Comparison of ENCODE assay signal across 8 mouse cellular contexts in the genomic region with DNA sequence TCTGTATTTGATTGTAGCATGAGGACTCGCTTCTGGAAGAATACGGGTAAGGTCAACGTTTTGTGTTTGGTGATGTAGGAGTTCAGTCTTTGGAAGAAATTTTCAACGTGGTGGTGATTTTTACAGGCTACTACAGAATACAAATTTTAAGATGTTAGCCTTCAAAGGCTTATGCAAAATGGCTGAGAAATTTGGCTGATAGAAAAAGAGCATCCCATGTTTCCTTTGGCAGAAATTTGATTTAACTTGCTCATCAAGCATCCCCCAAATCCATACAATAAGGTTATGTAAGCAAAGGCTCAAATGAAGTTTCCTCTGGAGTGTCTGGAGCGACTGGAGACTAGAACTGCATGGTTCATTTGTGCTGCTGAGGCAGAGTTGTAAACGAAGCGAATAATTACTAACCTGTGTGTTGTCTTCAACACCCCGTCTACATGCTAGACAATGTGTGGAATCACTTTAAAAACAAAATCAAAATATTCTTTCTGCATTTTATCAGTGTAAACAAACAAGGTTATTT. TPM values are rescaled to one million over a fixed set of nuclear protein-coding genes. Genes with fewer than 3 reads are reported as not detected.
DNase-seq lines count a peak whose midpoint lies in the region; ATAC-seq and TF ChIP-seq lines count a peak whose summit lies in the region.

No protein-coding gene starts in this region.

- peak; percentile 68 for DNase-seq in heart, adult 11 months
- DNase-seq in heart, adult 18-20 months = no peak
- no peak for DNase-seq in forebrain, postnatal 0 days
- DNase-seq in thymus, adult 2 months = no peak
- DNase-seq in yolk sac, embryonic 10.5 days (ENCODE audit: low spot score) = no peak
- DNase-seq in spleen, postnatal 4 days (ENCODE audit: low spot score in 2 of 2) = no peak

- H3K4me3 ChIP-seq in ES-Bruce4 (ENCODE audit: low read depth, low read length) (no peak overlapping the region), macrophage (ENCODE audit: inconsistent target) (peak overlapping the region; percentile 33)
- peak overlapping the region; percentile 85 for H3K4me3 ChIP-seq in forebrain, postnatal 0 days (ENCODE audit: low read depth, low read length)
- no peak overlapping the region for H3K4me3 ChIP-seq in thymus, adult 2 months (ENCODE audit: control insufficient read depth, insufficient read depth, low read length)

- H3K36me3 ChIP-seq in ES-Bruce4 (ENCODE audit: control insufficient read depth, insufficient read depth, low read length, poor library complexity, severe bottlenecking) = no peaks in the 10 kb centered on the region
- H3K36me3 ChIP-seq in forebrain, postnatal 0 days (ENCODE audit: insufficient read depth) = no peaks in the 10 kb centered on the region
- no peaks in the 10 kb centered on the region for H3K36me3 ChIP-seq in macrophage (ENCODE audit: inconsistent target)
- H3K36me3 ChIP-seq in thymus, adult 2 months (ENCODE audit: control insufficient read depth, insufficient read depth, low read length) = no peaks in the 10 kb centered on the region

- TF ChIP-seq EP300 in ES-Bruce4 (IDR thresholded peaks at IDR 0.05; ENCODE audit: insufficient read depth, low read depth, low read length) = no peak

- H3K79me2 ChIP-seq in macrophage (ENCODE audit: inconsistent target) = peaks cover 26% of the 10 kb centered on the region

- no peak for TF ChIP-seq CTCF in ES-Bruce4 (IDR thresholded peaks at IDR 0.05; ENCODE audit: low read depth, low read length)
- no peak for TF ChIP-seq CTCF in forebrain, postnatal 0 days (IDR thresholded peaks at IDR 0.05; ENCODE audit: low read depth)
- no peak for TF ChIP-seq CTCF in thymus, adult 2 months (IDR thresholded peaks at IDR 0.05; ENCODE audit: borderline replicate concordance, control insufficient read depth, extremely low read depth, insufficient read depth, low read length, poor library complexity)

- no peaks in the 10 kb centered on the region for H3K4me1 ChIP-seq in ES-Bruce4 (ENCODE audit: control insufficient read depth, insufficient read depth, low read length)
- H3K4me1 ChIP-seq in forebrain, postnatal 0 days (ENCODE audit: insufficient read depth) = 0 out of 2 replicates have a peak, but pooled peaks cover 8% of the 10 kb centered on the region
- peaks cover 2% of the 10 kb centered on the region; the same call in 1 of the 2 replicates for H3K4me1 ChIP-seq in thymus, adult 2 months (replicated peaks; ENCODE audit: control insufficient read depth, insufficient read depth, low read length)

- peak overlapping the region; percentile 93 for H3K4me2 ChIP-seq in forebrain, postnatal 0 days (ENCODE audit: low read depth)

- H3K9me3 ChIP-seq in ES-Bruce4 (replicated peaks; ENCODE audit: control insufficient read depth, insufficient read depth, low read length, poor library complexity, severe bottlenecking) = no peaks in the 10 kb centered on the region
- no peaks in the 10 kb centered on the region for H3K9me3 ChIP-seq in forebrain, postnatal 0 days (ENCODE audit: low read length)

- WGBS in forebrain, postnatal 0 days = 25% methylated on average over 8 of the region's 8 CpGs
- 84% methylated on average over 8 of the region's 8 CpGs for WGBS in macrophage (ENCODE audit: missing documents)
- 75% methylated on average over 8 of the region's 8 CpGs for WGBS in thymus, adult 2 months

- no peaks in the 10 kb centered on the region for H3K27me3 ChIP-seq in ES-Bruce4 (ENCODE audit: control insufficient read depth, insufficient read depth, low read length, poor library complexity, severe bottlenecking)
- no peaks in the 10 kb centered on the region for H3K27me3 ChIP-seq in forebrain, postnatal 0 days (ENCODE audit: insufficient read depth, low read length)
- H3K27me3 ChIP-seq in thymus, adult 2 months (ENCODE audit: control insufficient read depth, insufficient read depth, low read length) = no peaks in the 10 kb centered on the region

- peak overlapping the region; percentile 65; the same call in 1 of the 2 replicates for H3K9ac ChIP-seq in ES-Bruce4 (ENCODE audit: low read depth, poor library complexity, severe bottlenecking)
- H3K9ac ChIP-seq in forebrain, postnatal 0 days = peak overlapping the region; percentile 79; the same call in 1 of the 2 replicates

- no peak overlapping the region for H3K27ac ChIP-seq in ES-Bruce4 (ENCODE audit: insufficient read depth, low read length)
- no peak overlapping the region for H3K27ac ChIP-seq in forebrain, postnatal 0 days (ENCODE audit: low read depth, low read length)
- no peak overlapping the region for H3K27ac ChIP-seq in macrophage
- H3K27ac ChIP-seq in thymus, adult 2 months (ENCODE audit: control insufficient read depth, insufficient read depth, low read length) = no peak overlapping the region

- TF ChIP-seq POLR2A in ES-Bruce4 (IDR thresholded peaks at IDR 0.05; ENCODE audit: insufficient read depth, low read length) = no peak
- no peak for TF ChIP-seq POLR2A in thymus, adult 2 months (IDR thresholded peaks at IDR 0.05; ENCODE audit: control insufficient read depth, extremely low read depth, insufficient read depth, low read length, poor library complexity)

- no peak for ATAC-seq in forebrain, postnatal 0 days

RNA-seq across cellular contexts. Expression of gene 1190002N15Rik, which starts 1.5 kb away (rescaled TPM):
- 10 to 100 TPM; 25.7 to 31.8 TPM for total RNA-seq in heart, adult 18-20 months (2021)
- polyA plus RNA-seq in ES-Bruce4 (2011; ENCODE audit: insufficient read depth, insufficient read length, low read depth, missing spikeins) (8.9 and 9.9 TPM in 2 replicates), macrophage (2018) (19.5 to 25.6 TPM (median 25.6 TPM) in 3 replicates)
- total RNA-seq in forebrain, postnatal 0 days (2014; rRNA removed) = 30.3 and 37.7 TPM in 2 replicates
- polyA plus RNA-seq in forebrain, postnatal 0 days (2015; fragmentation: Nextera tagmentation; extraction: Ambion mirVana) = 7.3 TPM in 2 replicates
- 10 to 100 TPM in 3 of 26 experiments, 1 to 10 TPM in 21, under 1 TPM in 2; 0.67 to 11.1 (median 2.4) TPM for total RNA-seq in macrophage (2018; cell fraction: chromatin; rRNA removed)
- total RNA-seq in macrophage (2018; cell fraction: cytosol; rRNA removed) = 10 to 100 TPM in 25 of 26 experiments, 1 to 10 TPM in 1; 6.9 to 42.9 (median 18.8) TPM
- 10 to 100 TPM in 23 of 26 experiments, 1 to 10 TPM in 3; 4.8 to 49.0 (median 19.9) TPM for total RNA-seq in macrophage (2018; cell fraction: nucleus; rRNA removed)
- 22.4 and 26.8 TPM in 2 replicates for polyA plus RNA-seq in thymus, adult 2 months (2012; rRNA removed)

Comparison
In these comparisons a context has a peak if more than half of its experiments do, and no peak if none do; other contexts are left out.
1. H3K4me3 ChIP-seq: peak in forebrain, postnatal 0 days (single experiment) and macrophage (single experiment); none in ES-Bruce4 (single experiment) and thymus, adult 2 months (single experiment).